Mouse (Mus musculus) embryo, embryonic 10 days (tissue): ENCODE data around the gene Crebbp.
"Not testable (repeated sequence)": the region's sequence is repeated elsewhere in the genome, so short reads cannot be mapped to it uniquely, and the experiment has no call there.

ENCODE experiments used
- DNase-seq: peaks from one replicate; pipeline ENCODE4 v3.0.0-alpha.2; 2015; ENCODE audit warnings: low spot score

Crebbp gene

GRCm38 (mm10) chr16:4213799-4214551 lies at the start of gene Crebbp:
TSS of gene Crebbp (minus strand) at chr16:4213997.
- DNase-seq, result peak; percentile 90

- no peak for DNase-seq
These were observed 49.7 kb upstream of the Crebbp start for GRCm38 (mm10) chr16:4263486-4263885.

GRCm38 (mm10) chr16:4257546-4257945 lies 43.7 kb upstream of the Crebbp start:
- DNase-seq, result no peak

- DNase-seq, result no peak
These were observed 35.0 kb upstream of the Crebbp start for GRCm38 (mm10) chr16:4248791-4249190.

- DNase-seq, result not testable (repeated sequence)
These were observed 31.4 kb upstream of the Crebbp start for GRCm38 (mm10) chr16:4245241-4245640.

- no peak for DNase-seq
These were observed 22.3 kb upstream of the Crebbp start for GRCm38 (mm10) chr16:4236131-4236530.

GRCm38 (mm10) chr16:4235587-4235986 lies 21.8 kb upstream of the Crebbp start:
- no peak for DNase-seq

GRCm38 (mm10) chr16:4225841-4226240 lies 12.0 kb upstream of the Crebbp start:
- DNase-seq, result no peak

GRCm38 (mm10) chr16:4214631-4215240 lies 939 bp upstream of the Crebbp start:
- DNase-seq, result no peak

- DNase-seq, result peak; percentile 63
These were observed 616 bp downstream of the Crebbp start for GRCm38 (mm10) chr16:4212963-4213798.

GRCm38 (mm10) chr16:4212167-4212962 lies 1.4 kb downstream of the Crebbp start:
- DNase-seq, result peak; percentile 11

- DNase-seq, result no peak
These were observed 3.5 kb downstream of the Crebbp start for GRCm38 (mm10) chr16:4210290-4210689.

GRCm38 (mm10) chr16:4203592-4203991 lies 10.2 kb downstream of the Crebbp start:
- DNase-seq, result no peak

GRCm38 (mm10) chr16:4199995-4200394 lies 13.8 kb downstream of the Crebbp start:
- no peak for DNase-seq

- no peak for DNase-seq
These were observed 14.2 kb downstream of the Crebbp start for GRCm38 (mm10) chr16:4199566-4199965.

- DNase-seq, result no peak
These were observed 15.8 kb downstream of the Crebbp start for GRCm38 (mm10) chr16:4198004-4198403.

GRCm38 (mm10) chr16:4190166-4190565 lies 23.6 kb downstream of the Crebbp start:
- no peak for DNase-seq

GRCm38 (mm10) chr16:4175134-4175533 lies 38.7 kb downstream of the Crebbp start:
- DNase-seq, result no peak

GRCm38 (mm10) chr16:4169530-4169929 lies 44.3 kb downstream of the Crebbp start:
- DNase-seq, result no peak

GRCm38 (mm10) chr16:4168476-4168875 lies 45.3 kb downstream of the Crebbp start:
- no peak for DNase-seq

- no peak for DNase-seq
These were observed 52.9 kb downstream of the Crebbp start for GRCm38 (mm10) chr16:4160898-4161247.
